Mouse (Mus musculus): ENCODE measurements around the gene a.

GRCm38 (mm10) chr2:154892201-154893044 lies 101.2 kb downstream of the a start, which contains the start of gene Eif2s2:
- TF ChIP-seq CTCF (IDR thresholded peaks at IDR 0.05; ENCODE audit: low read depth), result no peak
- no peak for TF ChIP-seq EP300 (optimal IDR thresholded peaks at IDR 0.05)
